Mouse (Mus musculus): ENCODE results near the gene Farsa.

DNA sequence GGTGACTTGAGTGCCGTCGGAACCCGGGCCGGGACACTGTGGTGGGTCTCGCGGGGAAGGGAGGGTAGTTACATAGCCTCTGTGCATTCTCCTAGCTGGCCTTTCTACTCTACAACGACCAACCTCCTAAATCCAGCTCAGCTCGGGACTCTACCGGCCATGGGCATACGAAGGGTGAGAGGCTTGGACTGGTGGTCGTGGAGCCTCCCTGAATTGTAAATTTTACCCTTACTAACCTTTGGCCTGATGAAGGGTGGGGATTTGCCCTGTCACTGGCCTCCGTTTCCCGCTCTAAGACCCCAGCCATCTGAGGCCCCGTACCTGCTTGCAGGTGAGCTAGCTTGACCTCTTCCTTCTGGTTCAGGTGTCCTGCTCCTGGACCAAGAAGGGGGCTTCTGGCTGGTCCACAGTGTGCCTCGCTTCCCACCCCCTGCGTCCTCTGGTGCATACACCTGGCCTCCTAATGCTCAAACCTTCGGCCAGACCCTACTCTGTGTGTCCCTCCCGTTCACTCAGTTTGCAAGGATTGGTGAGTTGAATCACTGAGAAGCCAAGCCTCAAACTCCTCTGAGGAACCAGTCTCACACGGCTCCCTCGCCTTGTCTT lies 52.5 kb downstream of the Farsa start:
- TF ChIP-seq CTCF (IDR thresholded peaks at IDR 0.05; ENCODE audit: control insufficient read depth, insufficient read depth, insufficient read length) = no peak
- no peak for TF ChIP-seq MAX (IDR thresholded peaks at IDR 0.05)
- TF ChIP-seq MYOG (IDR thresholded peaks at IDR 0.05; ENCODE audit: control insufficient read depth, extremely low read depth, insufficient read length) = no peak
